Mouse (Mus musculus) heart, postnatal 0 days (tissue): ENCODE data around the gene Pithd1. TPM values are rescaled to one million over a fixed set of nuclear protein-coding genes. Genes with fewer than 3 reads are reported as not detected.

Source experiments
- ATAC-seq: fragments of 200-750 bp; cut with Nextera tagmentation; 2 replicates; pipeline ENCODE4 v1.8.0; 2017; ENCODE audit warnings: low read depth, moderate number of reproducible peaks, moderate library complexity; ENCODE audit not compliant: insufficient read depth
- DNase-seq: peaks from one replicate; pipeline ENCODE4 v3.0.0-alpha.2; 2016; ENCODE audit warnings: low spot score
- H3K27ac ChIP-seq: fragments of 300-500 bp; sonication (generic); 2 replicates; pipeline ENCODE4 v1.5.1; 2014; ENCODE audit warnings: low read depth, mild to moderate bottlenecking
- H3K27me3 ChIP-seq: fragments of 300-500 bp; sonication (generic); 2 replicates; pipeline ENCODE4 v1.6.1; 2014; ENCODE audit warnings: low read length, mixed read lengths; ENCODE audit not compliant: control insufficient read depth, insufficient read depth
- H3K36me3 ChIP-seq: fragments of 300-500 bp; sonication (generic); replicated peaks from 2 replicates; pipeline ENCODE4 v1.6.1; 2014; ENCODE audit warnings: low read length, mixed read lengths; ENCODE audit not compliant: control insufficient read depth, insufficient read depth
- H3K4me1 ChIP-seq: fragments of 300-500 bp; sonication (generic); 2 replicates; pipeline ENCODE4 v1.6.1; 2014; ENCODE audit warnings: antibody characterized with exemption; ENCODE audit not compliant: control insufficient read depth, insufficient read depth
- H3K4me2 ChIP-seq: fragments of 300-500 bp; sonication (generic); 2 replicates; pipeline ENCODE4 v1.6.1; 2014; ENCODE audit warnings: low read depth, mild to moderate bottlenecking, low read length, moderate library complexity
- H3K4me3 ChIP-seq: fragments of 300-500 bp; sonication (generic); 2 replicates; pipeline ENCODE4 v1.5.1; 2014; ENCODE audit warnings: low read depth, low read length
- H3K9ac ChIP-seq: fragments of 300-500 bp; sonication (generic); replicated peaks from 2 replicates; pipeline ENCODE4 v1.6.1; 2014; ENCODE audit warnings: low read depth, low read length, mixed read lengths
- H3K9me3 ChIP-seq: fragments of 300-500 bp; sonication (generic); replicated peaks from 2 replicates; pipeline ENCODE4 v1.6.1; 2016; ENCODE audit warnings: low read length; ENCODE audit not compliant: control insufficient read depth
- CTCF ChIP-seq: IDR thresholded peaks from 2 replicates; pipeline ENCODE4 v1.5.1; 2016; ENCODE audit warnings: antibody characterized with exemption, control low read depth, low read depth
- EP300 ChIP-seq: IDR thresholded peaks from 2 replicates; pipeline ENCODE4 v1.6.1; 2016; ENCODE audit warnings: antibody characterized with exemption, low read depth
- WGBS: fragments of 180-500 bp; shearing (Covaris S2); extraction: QIAGEN DNeasy Blood & Tissue Kit; methylation state at CpG from one replicate; pipeline ENCODE4 v1.1.7; 2014; 5-methylcytosine and 5-hydroxymethylcytosine counted together
- polyA plus RNA-seq: library from polyadenylated mRNA; unstranded; fragments of >200 nt; fragmentation: Nextera tagmentation; extraction: Ambion mirVana; gene quantifications from 2 replicates; pipeline ENCODE4 v1.2.1, GENCODE M21; 2015
- total RNA-seq: library from RNA; depleted of rRNA; stranded (reverse); fragments of >200 nt; gene quantifications from 2 replicates; pipeline ENCODE4 v1.2.3, GENCODE M21; 2014; ENCODE audit warnings: low replicate concordance; rRNA removed

The Pithd1 gene
- total and polyA plus RNA-seq, 2 experiments from 2014 or later: 24.4 to 29.5 TPM

DNA sequence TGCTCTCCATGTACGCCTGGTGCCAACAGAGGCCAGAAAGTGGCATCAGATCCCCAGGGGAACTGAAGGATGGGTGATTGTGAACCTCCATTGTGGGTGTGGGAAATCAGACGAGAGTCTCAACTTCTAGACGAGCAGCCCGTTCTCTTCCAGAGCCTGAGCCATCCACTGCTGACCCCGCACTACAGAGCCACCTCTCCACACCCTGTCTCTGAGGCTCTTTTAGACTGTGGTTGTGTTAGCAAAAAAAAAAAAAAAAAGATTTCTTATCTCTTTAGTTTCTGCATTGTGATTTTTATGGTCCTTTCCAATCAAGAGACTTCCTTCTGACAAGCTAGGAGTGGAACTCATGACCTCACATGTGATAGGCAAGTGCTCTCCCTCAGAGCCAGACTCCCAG lies 57.7 kb downstream of the Pithd1 start:
- H3K27ac ChIP-seq: no peak overlapping the region
- H3K9ac ChIP-seq: no peak overlapping the region
- no peak for DNase-seq
- H3K27me3 ChIP-seq: no peaks in the 10 kb centered on the region
- H3K9me3 ChIP-seq: no peaks in the 10 kb centered on the region
- no peak overlapping the region for H3K4me3 ChIP-seq
- TF ChIP-seq EP300 (no peak), CTCF (no peak)
- 88% methylated on average over 5 of the region's 5 CpGs for WGBS
- no peak for ATAC-seq
- H3K4me1 ChIP-seq: 0 out of 2 replicates have a peak, but pooled peaks cover 4% of the 10 kb centered on the region
- H3K36me3 ChIP-seq: peaks cover 38% of the 10 kb centered on the region
- no peak overlapping the region for H3K4me2 ChIP-seq

DNA sequence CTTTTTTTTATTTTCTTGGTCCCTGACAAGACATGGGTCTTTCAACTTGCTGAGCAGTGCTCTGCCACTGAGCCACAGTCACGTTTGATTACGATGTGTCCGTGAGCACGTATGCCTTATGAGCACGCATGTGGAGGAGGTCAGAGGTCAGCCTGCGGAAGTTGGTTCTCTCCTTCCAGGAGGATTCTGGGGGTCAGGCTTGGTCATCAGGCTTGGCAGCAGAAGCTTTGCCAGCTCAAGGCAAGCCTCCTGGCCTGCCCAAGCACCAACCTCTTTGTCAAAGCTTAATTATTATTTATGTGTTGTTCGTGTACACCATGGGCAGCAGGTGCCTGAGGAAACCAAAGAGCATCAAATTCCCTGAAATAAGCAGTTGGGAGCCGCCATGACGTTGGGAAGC lies 58.7 kb downstream of the Pithd1 start:
- WGBS: 90% methylated on average over 9 of the region's 9 CpGs

DNA sequence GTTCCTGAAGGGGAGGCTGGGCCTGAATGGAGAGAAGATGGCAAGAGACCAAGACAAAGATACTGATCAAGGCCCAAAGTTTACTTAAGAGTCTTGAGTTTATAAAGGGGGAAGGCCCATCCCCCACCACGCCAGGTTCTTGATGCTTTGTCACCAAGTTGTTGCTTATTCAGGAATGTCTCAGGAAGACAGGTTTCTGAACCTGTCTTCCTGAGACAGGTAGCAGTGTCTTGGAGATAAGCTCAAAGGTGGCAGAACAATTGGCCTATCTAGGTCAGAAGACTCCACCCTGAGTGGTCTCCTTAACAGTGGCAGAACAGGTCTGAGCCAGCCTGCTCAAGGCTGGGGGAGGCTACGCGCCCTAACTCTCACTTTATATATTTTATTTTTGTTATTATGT lies 60.2 kb downstream of the Pithd1 start:
- Histone ChIP-seq H3K36me3 (peaks cover 20% of the 10 kb centered on the region; the same call in 1 of the 2 replicates), H3K9ac (no peak overlapping the region), H3K27me3 (no peaks in the 10 kb centered on the region), H3K9me3 (no peaks in the 10 kb centered on the region), H3K4me1 (0 out of 2 replicates have a peak, but pooled peaks cover 4% of the 10 kb centered on the region), H3K4me3 (no peak overlapping the region), H3K27ac (no peak overlapping the region), H3K4me2 (no peak overlapping the region)
- WGBS: 95% methylated on average over 3 of the region's 3 CpGs
- ATAC-seq: no peak
- TF ChIP-seq EP300: no peak
- no peak for TF ChIP-seq CTCF
- no peak for DNase-seq

More for the DNA sequence above, 58.7 kb downstream of the Pithd1 start:
- no peak overlapping the region for H3K27ac ChIP-seq
- TF ChIP-seq EP300 (no peak), CTCF (no peak)
- H3K9me3 ChIP-seq: no peaks in the 10 kb centered on the region
- no peaks in the 10 kb centered on the region for H3K27me3 ChIP-seq
- 0 out of 2 replicates have a peak, but pooled peaks cover 4% of the 10 kb centered on the region for H3K4me1 ChIP-seq
- no peak overlapping the region for H3K4me2 ChIP-seq
- no peak overlapping the region for H3K4me3 ChIP-seq
- H3K9ac ChIP-seq: no peak overlapping the region
- H3K36me3 ChIP-seq: peaks cover 27% of the 10 kb centered on the region
- no peak for DNase-seq
- no peak for ATAC-seq

DNA sequence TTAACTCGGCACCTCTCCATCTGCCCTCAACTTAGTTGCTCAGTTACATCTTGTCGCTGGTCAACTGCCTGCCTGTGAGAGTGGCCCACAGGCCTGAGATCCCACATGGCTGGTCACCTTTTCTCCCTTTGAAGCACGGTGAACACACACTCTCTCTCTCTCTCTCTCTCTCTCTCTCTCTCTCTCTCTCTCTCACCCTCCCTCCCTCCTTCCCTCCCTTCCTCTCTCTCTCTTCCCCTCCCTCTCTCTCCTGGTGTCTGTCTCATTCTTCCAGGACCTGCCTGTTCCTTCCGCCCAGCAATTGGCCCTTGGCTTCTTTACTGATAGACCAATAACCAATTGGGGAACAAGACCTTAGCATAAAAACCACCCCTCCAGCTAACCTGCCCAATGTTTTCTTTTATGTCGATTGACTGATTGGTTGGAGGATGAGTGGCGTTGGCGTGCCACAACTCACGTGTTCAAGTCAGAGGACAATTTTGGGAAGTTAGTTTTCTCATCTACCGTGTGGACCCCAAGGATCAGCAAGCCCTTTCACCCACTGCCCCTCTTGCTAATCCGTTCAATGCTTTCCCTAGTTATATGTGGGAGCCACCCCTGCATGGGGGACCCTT lies 60.8 kb downstream of the Pithd1 start:
- no peak overlapping the region for H3K27ac ChIP-seq
- 72% methylated on average over 10 of the region's 10 CpGs for WGBS
- no peaks in the 10 kb centered on the region for H3K27me3 ChIP-seq
- TF ChIP-seq EP300 (no peak), CTCF (no peak)
- no peak for DNase-seq
- H3K4me2 ChIP-seq: no peak overlapping the region
- no peak overlapping the region for H3K4me3 ChIP-seq
- H3K9me3 ChIP-seq: no peaks in the 10 kb centered on the region
- H3K4me1 ChIP-seq: 0 out of 2 replicates have a peak, but pooled peaks cover 4% of the 10 kb centered on the region
- no peak for ATAC-seq
- H3K36me3 ChIP-seq: peaks cover 19% of the 10 kb centered on the region; the same call in 1 of the 2 replicates
- no peak overlapping the region for H3K9ac ChIP-seq

Other genes with a start within 250 kb of the Pithd1 start
- gene Myom3, start 227.5 kb downstream of the Pithd1 start, total RNA-seq: 0.12 and 0.27 TPM in 2 replicates
- gene Myom3, start 227.5 kb downstream of the Pithd1 start, polyA plus RNA-seq: 0.80 and 0.82 TPM in 2 replicates
- gene Srsf10, start 131.5 kb downstream of the Pithd1 start, total RNA-seq: 51.8 and 63.6 TPM in 2 replicates
- 97.0 and 102 TPM in 2 replicates for gene Srsf10, start 131.5 kb downstream of the Pithd1 start, polyA plus RNA-seq
- gene Pnrc2, start 113.4 kb downstream of the Pithd1 start, total RNA-seq: 78.7 and 80.8 TPM in 2 replicates
- gene Pnrc2, start 113.4 kb downstream of the Pithd1 start, polyA plus RNA-seq: 107 and 111 TPM in 2 replicates
- 0.15 and 0.27 TPM in 2 replicates for gene Cnr2, start 91.9 kb downstream of the Pithd1 start, total RNA-seq
- 0.36 and 0.44 TPM in 2 replicates for gene Cnr2, start 91.9 kb downstream of the Pithd1 start, polyA plus RNA-seq
- 24.3 and 30.3 TPM in 2 replicates for gene Fuca1, start 66.5 kb downstream of the Pithd1 start, total RNA-seq
- 48.4 and 50.4 TPM in 2 replicates for gene Fuca1, start 66.5 kb downstream of the Pithd1 start, polyA plus RNA-seq
- gene Hmgcl, start 40.8 kb downstream of the Pithd1 start, total RNA-seq: 44.3 and 48.8 TPM in 2 replicates
- gene Hmgcl, start 40.8 kb downstream of the Pithd1 start, polyA plus RNA-seq: 97.5 and 101 TPM in 2 replicates
- gene Gale, start 23.5 kb downstream of the Pithd1 start, total RNA-seq: 6.7 and 18.2 TPM in 2 replicates
- 10.4 and 11.8 TPM in 2 replicates for gene Gale, start 23.5 kb downstream of the Pithd1 start, polyA plus RNA-seq
- gene Lypla2, start 14.6 kb downstream of the Pithd1 start, total RNA-seq: 53.0 and 58.4 TPM in 2 replicates
- 63.3 and 66.8 TPM in 2 replicates for gene Lypla2, start 14.6 kb downstream of the Pithd1 start, polyA plus RNA-seq
- 24.8 and 28.2 TPM in 2 replicates for gene Eloa, start 34.5 kb upstream of the Pithd1 start, total RNA-seq
- 20.5 and 21.0 TPM in 2 replicates for gene Eloa, start 34.5 kb upstream of the Pithd1 start, polyA plus RNA-seq
- gene Rpl11, start 66.2 kb upstream of the Pithd1 start, total RNA-seq: 881 and 949 TPM in 2 replicates
- 229 and 242 TPM in 2 replicates for gene Rpl11, start 66.2 kb upstream of the Pithd1 start, polyA plus RNA-seq
- gene Id3, start 156.2 kb upstream of the Pithd1 start, total RNA-seq: 238 and 259 TPM in 2 replicates
- gene Id3, start 156.2 kb upstream of the Pithd1 start, polyA plus RNA-seq: 169 and 188 TPM in 2 replicates
- 6.4 and 6.9 TPM in 2 replicates for gene E2f2, start 185.1 kb upstream of the Pithd1 start, total RNA-seq
- gene E2f2, start 185.1 kb upstream of the Pithd1 start, polyA plus RNA-seq: 2.4 and 2.6 TPM in 2 replicates
- gene Asap3, start 219.1 kb upstream of the Pithd1 start, total RNA-seq: 2.9 and 3.2 TPM in 2 replicates
- 1.7 and 2.0 TPM in 2 replicates for gene Asap3, start 219.1 kb upstream of the Pithd1 start, polyA plus RNA-seq